Mouse (Mus musculus): ENCODE data around the gene Lhpp. TPM values are rescaled to one million over a fixed set of nuclear protein-coding genes. Genes with fewer than 3 reads are reported as not detected.

The Lhpp gene
- polyA plus RNA-seq, 1 experiment from 2014 or later = 15.1 TPM

GRCm38 (mm10) chr7:132739829-132740228, 129.4 kb downstream of the Lhpp start:
- DNase-seq (ENCODE audit: low spot score) = no peak
- no peaks in the 10 kb centered on the region for H3K27me3 ChIP-seq (ENCODE audit: control insufficient read depth, insufficient read depth, low read length)
- no peak for ATAC-seq (replicated peaks; ENCODE audit: low FRiP score)
- H3K9me3 ChIP-seq (ENCODE audit: control insufficient read depth, low read length) = no peaks in the 10 kb centered on the region
- WGBS = 93% methylated on average over 6 of the region's 6 CpGs
- no peak overlapping the region for H3K4me2 ChIP-seq (ENCODE audit: low read depth, low read length, severe bottlenecking)
- no peak overlapping the region for H3K4me3 ChIP-seq (ENCODE audit: low read depth, low read length)
- H3K36me3 ChIP-seq (ENCODE audit: control insufficient read depth, insufficient read depth, low read length) = no peaks in the 10 kb centered on the region
- no peak overlapping the region for H3K27ac ChIP-seq (ENCODE audit: low read depth, low read length)
- H3K4me1 ChIP-seq (replicated peaks; ENCODE audit: control insufficient read depth, insufficient read depth, low read length) = peaks cover 7% of the 10 kb centered on the region
- no peak overlapping the region for H3K9ac ChIP-seq (ENCODE audit: low read length)

DNA sequence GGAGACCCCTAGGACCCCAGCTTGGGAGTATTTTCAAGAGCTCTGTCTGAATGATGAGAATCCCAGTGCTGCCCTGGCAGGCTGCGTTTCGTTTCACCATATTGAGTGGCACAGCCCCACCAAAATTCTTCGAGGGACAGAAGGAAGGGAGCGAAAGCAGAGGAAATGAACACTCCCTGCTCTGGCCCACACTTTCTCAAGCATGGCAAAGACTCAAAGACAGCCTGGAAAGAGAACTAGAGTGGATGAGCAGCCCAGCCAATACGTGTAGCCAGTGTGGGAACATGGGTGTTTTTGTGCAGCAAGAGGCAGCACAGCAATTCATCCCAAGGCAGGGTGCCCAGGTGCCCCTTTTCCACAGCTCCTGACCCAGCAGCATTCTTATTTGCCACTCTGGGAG, 132.5 kb downstream of the Lhpp start:
- ATAC-seq (replicated peaks; ENCODE audit: low FRiP score) (no peak), DNase-seq (ENCODE audit: low spot score) (no peak)
- Histone ChIP-seq H3K27ac (ENCODE audit: low read depth, low read length) (no peak overlapping the region), H3K4me3 (ENCODE audit: low read depth, low read length) (no peak overlapping the region), H3K9ac (ENCODE audit: low read length) (no peak overlapping the region), H3K36me3 (ENCODE audit: control insufficient read depth, insufficient read depth, low read length) (no peaks in the 10 kb centered on the region), H3K4me1 (replicated peaks; ENCODE audit: control insufficient read depth, insufficient read depth, low read length) (no peaks in the 10 kb centered on the region), H3K4me2 (ENCODE audit: low read depth, low read length, severe bottlenecking) (no peak overlapping the region), H3K9me3 (ENCODE audit: control insufficient read depth, low read length) (no peaks in the 10 kb centered on the region), H3K27me3 (ENCODE audit: control insufficient read depth, insufficient read depth, low read length) (no peaks in the 10 kb centered on the region)
- 86% methylated on average over 5 of the region's 5 CpGs for WGBS

GRCm38 (mm10) chr7:132747096-132747495, 136.7 kb downstream of the Lhpp start:
- Histone ChIP-seq H3K36me3 (ENCODE audit: control insufficient read depth, insufficient read depth, low read length) (no peaks in the 10 kb centered on the region), H3K4me1 (replicated peaks; ENCODE audit: control insufficient read depth, insufficient read depth, low read length) (no peaks in the 10 kb centered on the region), H3K4me3 (ENCODE audit: low read depth, low read length) (no peak overlapping the region), H3K9me3 (ENCODE audit: control insufficient read depth, low read length) (no peaks in the 10 kb centered on the region), H3K27ac (ENCODE audit: low read depth, low read length) (no peak overlapping the region), H3K27me3 (ENCODE audit: control insufficient read depth, insufficient read depth, low read length) (no peaks in the 10 kb centered on the region), H3K4me2 (ENCODE audit: low read depth, low read length, severe bottlenecking) (no peak overlapping the region), H3K9ac (ENCODE audit: low read length) (no peak overlapping the region)
- ATAC-seq (replicated peaks; ENCODE audit: low FRiP score) = no peak
- WGBS = 86% methylated on average over 6 of the region's 6 CpGs
- DNase-seq (ENCODE audit: low spot score) = no peak

DNA sequence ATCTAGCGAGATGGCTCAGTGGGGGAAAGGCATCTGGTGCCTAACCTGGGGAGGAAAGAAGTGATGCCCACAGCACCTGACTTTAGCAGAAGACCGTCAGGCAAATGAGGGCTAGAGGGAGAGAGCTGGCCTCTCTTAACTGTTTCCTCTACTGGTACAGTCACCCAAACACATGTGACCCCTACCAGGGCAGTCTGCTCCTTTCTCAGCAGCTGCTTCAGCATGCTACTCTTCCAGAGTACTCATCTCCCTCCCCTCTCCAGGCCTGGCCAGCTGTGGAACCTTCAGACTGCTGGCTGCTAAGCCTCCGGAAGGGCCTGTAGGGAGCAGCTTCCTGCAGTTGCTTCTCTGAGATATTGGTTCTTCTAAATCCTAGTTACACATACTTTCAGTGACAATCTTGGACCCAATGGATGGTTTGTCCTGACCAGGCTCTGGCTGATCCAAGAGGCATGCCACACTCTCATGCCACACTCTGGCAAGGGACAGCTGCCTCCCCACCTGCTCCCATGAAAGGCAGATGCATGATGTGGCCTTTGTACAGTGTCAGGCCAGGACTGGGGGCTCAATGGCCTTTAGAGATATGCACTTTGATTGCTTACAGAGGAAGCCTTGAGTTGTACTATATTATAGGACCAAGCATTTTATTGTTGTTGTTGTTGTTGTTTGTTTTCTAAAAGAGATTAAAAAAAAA, 137.8 kb downstream of the Lhpp start:
- Histone ChIP-seq H3K4me2 (ENCODE audit: low read depth, low read length, severe bottlenecking) (no peak overlapping the region), H3K9ac (ENCODE audit: low read length) (no peak overlapping the region), H3K27me3 (ENCODE audit: control insufficient read depth, insufficient read depth, low read length) (no peaks in the 10 kb centered on the region), H3K36me3 (ENCODE audit: control insufficient read depth, insufficient read depth, low read length) (no peaks in the 10 kb centered on the region; the same call in 1 of the 2 replicates), H3K9me3 (ENCODE audit: control insufficient read depth, low read length) (no peaks in the 10 kb centered on the region), H3K4me1 (replicated peaks; ENCODE audit: control insufficient read depth, insufficient read depth, low read length) (no peaks in the 10 kb centered on the region), H3K4me3 (ENCODE audit: low read depth, low read length) (no peak overlapping the region), H3K27ac (ENCODE audit: low read depth, low read length) (no peak overlapping the region)
- DNase-seq (ENCODE audit: low spot score) (no peak), ATAC-seq (replicated peaks; ENCODE audit: low FRiP score) (no peak)
- WGBS = 87% methylated on average over 3 of the region's 3 CpGs

DNA sequence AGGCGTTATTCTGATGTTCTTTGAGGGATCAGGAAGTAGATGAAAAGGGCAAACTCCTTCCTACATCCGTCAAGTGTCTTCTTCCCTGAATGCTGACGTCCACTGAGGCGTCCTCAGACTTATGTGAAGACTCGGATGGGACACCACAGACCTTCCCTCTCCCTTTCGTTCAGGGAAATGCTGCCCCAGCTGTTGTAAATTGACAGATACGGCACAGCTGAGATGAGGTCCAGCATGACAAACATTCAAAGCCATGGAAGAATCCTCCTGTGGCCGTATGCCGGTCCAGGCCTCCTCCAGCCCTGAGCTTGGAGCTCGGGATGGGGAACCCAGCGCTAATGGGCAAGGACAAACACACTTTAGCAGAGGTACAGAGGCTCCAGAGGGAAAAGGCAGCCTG, 139.1 kb downstream of the Lhpp start:
- no peaks in the 10 kb centered on the region for H3K4me1 ChIP-seq (replicated peaks; ENCODE audit: control insufficient read depth, insufficient read depth, low read length)
- H3K27me3 ChIP-seq (ENCODE audit: control insufficient read depth, insufficient read depth, low read length) = no peaks in the 10 kb centered on the region
- H3K4me3 ChIP-seq (ENCODE audit: low read depth, low read length) = no peak overlapping the region
- H3K27ac ChIP-seq (ENCODE audit: low read depth, low read length) = no peak overlapping the region
- H3K9me3 ChIP-seq (ENCODE audit: control insufficient read depth, low read length) = no peaks in the 10 kb centered on the region
- no peaks in the 10 kb centered on the region; the same call in 1 of the 2 replicates for H3K36me3 ChIP-seq (ENCODE audit: control insufficient read depth, insufficient read depth, low read length)
- no peak overlapping the region for H3K4me2 ChIP-seq (ENCODE audit: low read depth, low read length, severe bottlenecking)
- no peak for DNase-seq (ENCODE audit: low spot score)
- WGBS = 95% methylated on average over 11 of the region's 11 CpGs
- H3K9ac ChIP-seq (ENCODE audit: low read length) = no peak overlapping the region
- no peak for ATAC-seq (replicated peaks; ENCODE audit: low FRiP score)

- Histone ChIP-seq H3K4me2 (ENCODE audit: low read depth, low read length, severe bottlenecking) (no peak overlapping the region), H3K4me3 (ENCODE audit: low read depth, low read length) (no peak overlapping the region), H3K27me3 (ENCODE audit: control insufficient read depth, insufficient read depth, low read length) (no peaks in the 10 kb centered on the region), H3K4me1 (replicated peaks; ENCODE audit: control insufficient read depth, insufficient read depth, low read length) (no peaks in the 10 kb centered on the region), H3K9ac (ENCODE audit: low read length) (no peak overlapping the region), H3K9me3 (ENCODE audit: control insufficient read depth, low read length) (no peaks in the 10 kb centered on the region), H3K27ac (ENCODE audit: low read depth, low read length) (no peak overlapping the region), H3K36me3 (ENCODE audit: control insufficient read depth, insufficient read depth, low read length) (no peaks in the 10 kb centered on the region; the same call in 1 of the 2 replicates)
- WGBS = 97% methylated on average over 2 of the region's 2 CpGs
- no peak for ATAC-seq (replicated peaks; ENCODE audit: low FRiP score)
- no peak for DNase-seq (ENCODE audit: low spot score)
These were observed 141.3 kb downstream of the Lhpp start for GRCm38 (mm10) chr7:132751716-132752115.

- 0 out of 2 replicates have a peak overlapping the region, but pooled peaks have one; percentile 50 for H3K27ac ChIP-seq (ENCODE audit: low read depth, low read length)
- H3K27me3 ChIP-seq (ENCODE audit: control insufficient read depth, insufficient read depth, low read length) = no peaks in the 10 kb centered on the region
- H3K4me3 ChIP-seq (ENCODE audit: low read depth, low read length) = no peak overlapping the region
- no peak overlapping the region for H3K9ac ChIP-seq (ENCODE audit: low read length)
- no peaks in the 10 kb centered on the region for H3K4me1 ChIP-seq (replicated peaks; ENCODE audit: control insufficient read depth, insufficient read depth, low read length)
- no peaks in the 10 kb centered on the region for H3K9me3 ChIP-seq (ENCODE audit: control insufficient read depth, low read length)
- no peaks in the 10 kb centered on the region; the same call in 1 of the 2 replicates for H3K36me3 ChIP-seq (ENCODE audit: control insufficient read depth, insufficient read depth, low read length)
- no peak overlapping the region for H3K4me2 ChIP-seq (ENCODE audit: low read depth, low read length, severe bottlenecking)
- 73% methylated on average over 4 of the region's 4 CpGs for WGBS
- no peak for ATAC-seq (replicated peaks; ENCODE audit: low FRiP score)
- DNase-seq (ENCODE audit: low spot score) = no peak
These were observed 143.3 kb downstream of the Lhpp start for GRCm38 (mm10) chr7:132753518-132754388.

- Histone ChIP-seq H3K4me3 (ENCODE audit: low read depth, low read length) (no peak overlapping the region), H3K27ac (ENCODE audit: low read depth, low read length) (peak overlapping the region; percentile 50; the same call in 1 of the 2 replicates), H3K9me3 (ENCODE audit: control insufficient read depth, low read length) (no peaks in the 10 kb centered on the region), H3K27me3 (ENCODE audit: control insufficient read depth, insufficient read depth, low read length) (no peaks in the 10 kb centered on the region), H3K4me1 (replicated peaks; ENCODE audit: control insufficient read depth, insufficient read depth, low read length) (no peaks in the 10 kb centered on the region), H3K4me2 (ENCODE audit: low read depth, low read length, severe bottlenecking) (no peak overlapping the region), H3K9ac (ENCODE audit: low read length) (no peak overlapping the region), H3K36me3 (ENCODE audit: control insufficient read depth, insufficient read depth, low read length) (no peaks in the 10 kb centered on the region; the same call in 1 of the 2 replicates)
- ATAC-seq (replicated peaks; ENCODE audit: low FRiP score) = 0 out of 2 replicates have a peak, but pooled peaks have one; percentile 21
- 80% methylated on average over 3 of the region's 3 CpGs for whole genome bisulfite sequencing
- no peak for DNase-seq (ENCODE audit: low spot score)
These were observed 143.9 kb downstream of the Lhpp start for GRCm38 (mm10) chr7:132754389-132754750.
